Mouse (Mus musculus) liver, postnatal 0 days (tissue): ENCODE results near the gene Gm9837.

ENCODE experiments used
- CTCF ChIP-seq: sonication (generic); IDR thresholded peaks from 2 replicates; pipeline ENCODE4 v1.5.1; 2016; ENCODE audit warnings: antibody characterized with exemption, low read depth
- EP300 ChIP-seq: IDR thresholded peaks from 2 replicates; pipeline ENCODE4 v1.6.1; 2016; ENCODE audit warnings: antibody characterized with exemption, low read depth, mild to moderate bottlenecking

DNA sequence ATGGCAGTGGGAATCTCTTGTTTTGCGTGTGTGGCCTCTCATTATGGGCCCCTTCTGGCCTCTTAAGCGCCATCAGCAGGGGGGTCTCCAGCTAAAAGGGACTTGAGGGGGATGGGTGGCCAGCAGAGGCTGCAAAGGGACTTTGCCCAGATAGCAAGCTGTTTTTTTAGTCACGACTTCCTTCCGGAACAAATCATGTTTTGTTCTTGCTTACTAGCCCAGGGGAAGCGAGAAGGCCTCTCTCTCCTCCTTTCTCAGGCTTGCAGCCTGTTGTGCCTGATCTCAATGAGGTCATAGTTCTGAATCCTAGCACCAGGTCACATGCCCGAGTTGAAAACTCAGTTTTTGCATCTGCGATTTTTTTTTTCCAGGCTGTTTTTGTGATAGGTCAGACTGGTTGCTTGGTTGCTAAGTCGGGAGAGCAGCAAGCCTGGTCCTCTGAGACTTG is 21.7 kb upstream of the Gm9837 start:
- TF ChIP-seq CTCF: no peak
- no peak for TF ChIP-seq EP300
